Mouse (Mus musculus): Measurements from ENCODE around the gene Tdg. TPM values are rescaled to one million over a fixed set of nuclear protein-coding genes. Genes with fewer than 3 reads are reported as not detected.

Tdg gene
- polyA plus RNA-seq, 1 experiment = 119 TPM

DNA sequence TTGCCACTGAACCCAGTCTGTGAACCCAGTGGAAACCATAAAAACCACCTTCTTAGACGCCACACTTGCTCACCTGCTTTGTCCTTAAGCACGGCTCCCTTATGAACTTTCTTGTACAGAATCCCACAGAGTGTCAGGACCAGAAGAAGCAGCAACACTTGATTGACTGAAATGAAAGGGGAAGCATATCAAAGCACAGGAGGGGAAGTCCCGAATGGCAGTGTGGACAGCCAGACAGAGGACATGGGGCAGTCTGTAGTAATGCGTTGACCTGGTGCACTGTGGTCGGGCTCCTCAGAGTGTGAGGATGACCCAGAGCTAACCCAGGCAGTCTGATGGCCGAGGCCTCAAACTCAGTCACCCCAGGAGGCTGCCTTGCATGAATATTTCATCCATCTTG, 40.6 kb downstream of the Tdg start:
- H3K27ac ChIP-seq (ENCODE audit: insufficient read depth, low read length) = no peak overlapping the region
- no peak overlapping the region for H3K9ac ChIP-seq (ENCODE audit: low read depth, poor library complexity, severe bottlenecking)
- no peaks in the 10 kb centered on the region for H3K9me3 ChIP-seq (replicated peaks; ENCODE audit: control insufficient read depth, insufficient read depth, low read length, poor library complexity, severe bottlenecking)
- no peaks in the 10 kb centered on the region for H3K4me1 ChIP-seq (ENCODE audit: control insufficient read depth, insufficient read depth, low read length)
- no peaks in the 10 kb centered on the region for H3K27me3 ChIP-seq (ENCODE audit: control insufficient read depth, insufficient read depth, low read length, poor library complexity, severe bottlenecking)
- H3K36me3 ChIP-seq (ENCODE audit: control insufficient read depth, insufficient read depth, low read length, poor library complexity, severe bottlenecking) = no peaks in the 10 kb centered on the region
- TF ChIP-seq CTCF (IDR thresholded peaks at IDR 0.05; ENCODE audit: low read depth, low read length) = no peak
- no peak for TF ChIP-seq POLR2A (IDR thresholded peaks at IDR 0.05; ENCODE audit: insufficient read depth, low read length)
- TF ChIP-seq EP300 (IDR thresholded peaks at IDR 0.05; ENCODE audit: insufficient read depth, low read depth, low read length) = no peak
- no peak overlapping the region for H3K4me3 ChIP-seq (ENCODE audit: low read depth, low read length)

DNA sequence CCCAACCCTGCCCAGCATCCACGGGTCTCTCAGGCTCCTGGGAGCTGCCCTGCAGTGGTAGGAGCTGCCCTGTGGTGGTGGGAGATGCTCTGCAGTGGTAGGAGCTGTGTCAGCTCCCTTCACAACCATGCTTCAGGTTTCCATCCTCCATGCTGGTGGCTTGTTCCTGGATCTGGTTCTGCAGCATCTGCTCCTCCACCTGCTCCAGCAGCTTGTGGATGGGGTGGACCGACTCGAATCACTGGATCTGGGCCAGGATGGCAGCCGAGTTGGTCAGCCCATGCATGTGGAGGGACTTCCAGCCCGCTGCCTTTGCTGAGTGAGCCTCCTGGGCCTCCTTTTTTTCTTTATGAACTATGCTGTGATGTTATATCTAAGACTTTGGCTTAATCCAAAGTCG, 47.3 kb downstream of the Tdg start:
- no peaks in the 10 kb centered on the region for H3K27me3 ChIP-seq (ENCODE audit: control insufficient read depth, insufficient read depth, low read length, poor library complexity, severe bottlenecking)
- H3K36me3 ChIP-seq (ENCODE audit: control insufficient read depth, insufficient read depth, low read length, poor library complexity, severe bottlenecking) = no peaks in the 10 kb centered on the region
- no peaks in the 10 kb centered on the region for H3K9me3 ChIP-seq (replicated peaks; ENCODE audit: control insufficient read depth, insufficient read depth, low read length, poor library complexity, severe bottlenecking)
- H3K27ac ChIP-seq (ENCODE audit: insufficient read depth, low read length) = no peak overlapping the region
- H3K4me1 ChIP-seq (ENCODE audit: control insufficient read depth, insufficient read depth, low read length) = no peaks in the 10 kb centered on the region
- TF ChIP-seq POLR2A (IDR thresholded peaks at IDR 0.05; ENCODE audit: insufficient read depth, low read length) (no peak), CTCF (IDR thresholded peaks at IDR 0.05; ENCODE audit: low read depth, low read length) (no peak), EP300 (IDR thresholded peaks at IDR 0.05; ENCODE audit: insufficient read depth, low read depth, low read length) (no peak)
- H3K4me3 ChIP-seq (ENCODE audit: low read depth, low read length) = no peak overlapping the region
- no peak overlapping the region for H3K9ac ChIP-seq (ENCODE audit: low read depth, poor library complexity, severe bottlenecking)

DNA sequence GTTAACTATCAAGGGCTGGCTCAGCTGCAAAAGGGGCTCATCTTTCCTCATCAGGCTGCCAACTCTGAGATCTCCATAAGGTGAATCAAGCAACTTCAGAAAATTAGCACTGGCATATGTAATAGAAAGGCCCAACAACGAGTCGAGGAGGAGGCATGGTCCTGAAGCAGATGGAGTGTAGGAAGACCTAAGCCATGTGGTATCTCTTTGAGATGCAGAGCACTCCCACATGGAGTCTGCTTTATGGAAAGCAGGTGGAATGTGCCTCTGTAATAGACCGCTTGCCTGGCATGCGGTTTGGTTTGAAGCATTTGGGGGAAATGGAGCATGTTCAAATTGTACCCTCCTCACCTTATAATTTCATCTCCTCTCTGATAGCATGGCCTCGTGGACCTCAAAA, 51.1 kb downstream of the Tdg start:
- H3K27ac ChIP-seq (ENCODE audit: insufficient read depth, low read length) = no peak overlapping the region
- H3K27me3 ChIP-seq (ENCODE audit: control insufficient read depth, insufficient read depth, low read length, poor library complexity, severe bottlenecking) = no peaks in the 10 kb centered on the region
- H3K36me3 ChIP-seq (ENCODE audit: control insufficient read depth, insufficient read depth, low read length, poor library complexity, severe bottlenecking) = no peaks in the 10 kb centered on the region
- H3K9ac ChIP-seq (ENCODE audit: low read depth, poor library complexity, severe bottlenecking) = no peak overlapping the region
- TF ChIP-seq EP300 (IDR thresholded peaks at IDR 0.05; ENCODE audit: insufficient read depth, low read depth, low read length) (no peak), CTCF (IDR thresholded peaks at IDR 0.05; ENCODE audit: low read depth, low read length) (no peak), POLR2A (IDR thresholded peaks at IDR 0.05; ENCODE audit: insufficient read depth, low read length) (no peak)
- no peaks in the 10 kb centered on the region for H3K4me1 ChIP-seq (ENCODE audit: control insufficient read depth, insufficient read depth, low read length)
- no peaks in the 10 kb centered on the region for H3K9me3 ChIP-seq (replicated peaks; ENCODE audit: control insufficient read depth, insufficient read depth, low read length, poor library complexity, severe bottlenecking)
- no peak overlapping the region for H3K4me3 ChIP-seq (ENCODE audit: low read depth, low read length)

DNA sequence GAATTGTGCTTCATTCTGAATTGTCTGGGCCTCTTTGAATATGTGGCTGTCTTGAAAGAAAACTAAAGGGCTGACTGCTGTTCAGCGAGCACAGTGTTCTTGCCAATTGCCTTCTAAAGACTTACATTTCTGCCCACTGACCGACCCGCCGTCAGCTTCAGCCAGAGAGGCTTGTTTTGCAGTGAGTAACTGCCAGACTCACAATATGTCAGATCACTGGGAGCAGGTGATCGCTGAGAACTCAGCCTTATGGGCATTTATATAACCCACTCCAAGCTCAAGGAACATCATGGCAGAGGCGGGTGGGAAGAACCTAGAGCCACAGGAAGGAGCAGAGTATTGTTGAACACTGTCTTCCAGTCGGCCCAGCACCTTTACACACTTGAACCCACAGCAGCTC, 52.0 kb downstream of the Tdg start:
- Histone ChIP-seq H3K4me3 (ENCODE audit: low read depth, low read length) (no peak overlapping the region), H3K4me1 (ENCODE audit: control insufficient read depth, insufficient read depth, low read length) (no peaks in the 10 kb centered on the region), H3K9ac (ENCODE audit: low read depth, poor library complexity, severe bottlenecking) (no peak overlapping the region), H3K27me3 (ENCODE audit: control insufficient read depth, insufficient read depth, low read length, poor library complexity, severe bottlenecking) (no peaks in the 10 kb centered on the region), H3K9me3 (replicated peaks; ENCODE audit: control insufficient read depth, insufficient read depth, low read length, poor library complexity, severe bottlenecking) (no peaks in the 10 kb centered on the region), H3K27ac (ENCODE audit: insufficient read depth, low read length) (no peak overlapping the region), H3K36me3 (ENCODE audit: control insufficient read depth, insufficient read depth, low read length, poor library complexity, severe bottlenecking) (no peaks in the 10 kb centered on the region)
- no peak for TF ChIP-seq POLR2A (IDR thresholded peaks at IDR 0.05; ENCODE audit: insufficient read depth, low read length)
- TF ChIP-seq EP300 (IDR thresholded peaks at IDR 0.05; ENCODE audit: insufficient read depth, low read depth, low read length) = no peak

DNA sequence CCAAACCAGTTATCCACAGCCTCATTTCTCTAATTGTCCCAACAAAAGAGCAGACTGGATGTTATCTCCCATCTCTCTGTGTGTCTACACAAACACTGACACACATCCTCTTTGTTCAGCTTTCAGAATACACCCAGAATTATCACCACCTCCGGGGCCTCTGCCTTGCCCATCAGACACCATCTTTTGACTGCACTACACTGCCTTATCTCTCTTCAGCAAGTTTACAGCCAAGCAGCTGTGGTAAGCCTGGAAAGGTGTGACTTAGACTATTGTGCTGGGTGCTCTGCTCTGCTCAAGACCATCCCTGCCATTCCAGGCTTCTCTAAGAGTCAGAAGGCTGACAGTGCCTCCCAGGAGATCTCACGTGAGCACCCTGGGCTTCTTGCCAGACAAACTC, 55.8 kb downstream of the Tdg start:
- no peaks in the 10 kb centered on the region for H3K4me1 ChIP-seq (ENCODE audit: control insufficient read depth, insufficient read depth, low read length)
- TF ChIP-seq POLR2A (IDR thresholded peaks at IDR 0.05; ENCODE audit: insufficient read depth, low read length) (no peak), CTCF (IDR thresholded peaks at IDR 0.05; ENCODE audit: low read depth, low read length) (no peak), EP300 (IDR thresholded peaks at IDR 0.05; ENCODE audit: insufficient read depth, low read depth, low read length) (no peak)
- H3K4me3 ChIP-seq (ENCODE audit: low read depth, low read length) = no peak overlapping the region
- H3K27me3 ChIP-seq (ENCODE audit: control insufficient read depth, insufficient read depth, low read length, poor library complexity, severe bottlenecking) = no peaks in the 10 kb centered on the region
- no peak overlapping the region for H3K27ac ChIP-seq (ENCODE audit: insufficient read depth, low read length)
- H3K9ac ChIP-seq (ENCODE audit: low read depth, poor library complexity, severe bottlenecking) = no peak overlapping the region
- no peaks in the 10 kb centered on the region for H3K9me3 ChIP-seq (replicated peaks; ENCODE audit: control insufficient read depth, insufficient read depth, low read length, poor library complexity, severe bottlenecking)
- H3K36me3 ChIP-seq (ENCODE audit: control insufficient read depth, insufficient read depth, low read length, poor library complexity, severe bottlenecking) = no peaks in the 10 kb centered on the region

DNA sequence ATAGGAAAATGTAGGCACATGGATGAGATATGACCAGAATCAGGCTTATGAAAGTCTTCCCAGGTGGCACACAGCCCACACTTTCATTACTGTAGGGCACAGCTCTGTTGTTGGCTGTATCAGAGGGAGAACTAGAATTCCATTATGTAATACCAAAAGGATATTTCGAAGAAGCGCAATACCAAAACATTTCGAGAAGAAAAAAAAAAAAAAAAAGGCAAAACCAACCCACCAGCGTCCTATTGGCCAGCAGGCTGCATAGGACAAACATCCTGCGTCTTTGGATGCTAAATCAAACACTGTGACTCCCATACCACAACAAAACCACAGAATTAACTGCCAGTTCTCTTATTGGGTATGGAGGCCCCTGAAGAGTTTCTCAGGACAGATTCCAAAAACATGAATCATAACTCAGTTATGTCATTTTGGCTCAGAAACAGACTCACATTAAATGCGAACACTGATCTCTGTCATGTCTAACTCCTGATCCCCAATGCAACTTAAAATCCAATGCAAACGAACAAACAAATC, 60.1 kb downstream of the Tdg start:
- Histone ChIP-seq H3K36me3 (ENCODE audit: control insufficient read depth, insufficient read depth, low read length, poor library complexity, severe bottlenecking) (no peaks in the 10 kb centered on the region), H3K4me1 (ENCODE audit: control insufficient read depth, insufficient read depth, low read length) (no peaks in the 10 kb centered on the region), H3K27me3 (ENCODE audit: control insufficient read depth, insufficient read depth, low read length, poor library complexity, severe bottlenecking) (no peaks in the 10 kb centered on the region), H3K9me3 (replicated peaks; ENCODE audit: control insufficient read depth, insufficient read depth, low read length, poor library complexity, severe bottlenecking) (no peaks in the 10 kb centered on the region), H3K27ac (ENCODE audit: insufficient read depth, low read length) (no peak overlapping the region), H3K4me3 (ENCODE audit: low read depth, low read length) (no peak overlapping the region), H3K9ac (ENCODE audit: low read depth, poor library complexity, severe bottlenecking) (no peak overlapping the region)
- TF ChIP-seq CTCF (IDR thresholded peaks at IDR 0.05; ENCODE audit: low read depth, low read length) = no peak
- no peak for TF ChIP-seq EP300 (IDR thresholded peaks at IDR 0.05; ENCODE audit: insufficient read depth, low read depth, low read length)
- no peak for TF ChIP-seq POLR2A (IDR thresholded peaks at IDR 0.05; ENCODE audit: insufficient read depth, low read length)

Data from ES-Bruce4 (cell line).